Mouse (Mus musculus) A20 (cell line): Measurements from ENCODE around the gene Lefty2.
A peak's percentile ranks its signal among the peaks of the same experiment; 100 is the strongest.
"Not testable (repeated sequence)": the region's sequence is repeated elsewhere in the genome, so short reads cannot be mapped to it uniquely, and the experiment has no call there.

Experiments used
- DNase-seq: peaks from one replicate; pipeline ENCODE4 v3.0.0-alpha.2; 2011; ENCODE audit warnings: low read depth, low spot score

The Lefty2 gene

GRCm38 (mm10) chr1:180933659-180934058 is 40.8 kb downstream of the Lefty2 start:
- no peak for DNase-seq

GRCm38 (mm10) chr1:180934467-180935419 is 41.8 kb downstream of the Lefty2 start, which contains the start of gene Lefty1:
Gene Lefty1 (plus strand): TSS chr1:180935022.
- DNase-seq = no peak

- DNase-seq = not testable (repeated sequence)
Observed at GRCm38 (mm10) chr1:180936610-180937398, 43.9 kb downstream of the Lefty2 start.

GRCm38 (mm10) chr1:180937631-180938030 is 44.7 kb downstream of the Lefty2 start:
- not testable (repeated sequence) for DNase-seq

GRCm38 (mm10) chr1:180938781-180939180 is 45.9 kb downstream of the Lefty2 start:
- DNase-seq = not testable (repeated sequence)

- no peak for DNase-seq
Observed at GRCm38 (mm10) chr1:180940776-180941460, 48.0 kb downstream of the Lefty2 start.

GRCm38 (mm10) chr1:180941726-180942125 is 48.8 kb downstream of the Lefty2 start:
- DNase-seq = no peak

- DNase-seq = peak; percentile 88
Observed at GRCm38 (mm10) chr1:180942166-180943031, 49.5 kb downstream of the Lefty2 start, which contains the start of gene Tmem63a. Gene Tmem63a (plus strand): TSS chr1:180942344.

GRCm38 (mm10) chr1:180943032-180943644 is 50.2 kb downstream of the Lefty2 start:
- DNase-seq = no peak

GRCm38 (mm10) chr1:180943896-180944295 is 51.0 kb downstream of the Lefty2 start:
- DNase-seq = peak; percentile 39

- DNase-seq = no peak
Observed at GRCm38 (mm10) chr1:180944553-180944952, 51.6 kb downstream of the Lefty2 start.

GRCm38 (mm10) chr1:180945001-180945980 is 52.4 kb downstream of the Lefty2 start:
- DNase-seq = peak; percentile 4

GRCm38 (mm10) chr1:180946448-180946847 is 53.5 kb downstream of the Lefty2 start:
- no peak for DNase-seq
